Mouse (Mus musculus): Measurements from ENCODE around the gene Sox6.

Gene Sox6

DNA sequence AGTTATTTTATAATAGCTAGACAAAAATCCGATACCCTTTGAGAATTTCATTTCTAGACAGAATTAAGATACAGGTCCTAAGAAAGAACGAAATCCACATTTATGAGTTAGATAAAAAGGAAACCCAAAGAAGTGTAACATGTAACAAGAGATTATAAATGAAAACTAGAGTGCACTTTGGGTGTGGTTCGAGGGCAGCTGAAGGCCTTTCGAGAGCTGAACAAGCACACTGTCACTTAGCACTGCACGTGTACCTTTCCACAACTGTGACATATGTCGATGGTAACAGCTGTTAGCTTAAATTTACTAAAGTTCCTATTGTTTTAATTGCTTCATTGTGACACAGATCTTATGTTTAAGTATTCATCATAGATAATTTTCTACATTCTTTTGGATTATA, 142.8 kb downstream of the Sox6 start:
- intact Hi-C loops (cut with DNase I): no loop called here

DNA sequence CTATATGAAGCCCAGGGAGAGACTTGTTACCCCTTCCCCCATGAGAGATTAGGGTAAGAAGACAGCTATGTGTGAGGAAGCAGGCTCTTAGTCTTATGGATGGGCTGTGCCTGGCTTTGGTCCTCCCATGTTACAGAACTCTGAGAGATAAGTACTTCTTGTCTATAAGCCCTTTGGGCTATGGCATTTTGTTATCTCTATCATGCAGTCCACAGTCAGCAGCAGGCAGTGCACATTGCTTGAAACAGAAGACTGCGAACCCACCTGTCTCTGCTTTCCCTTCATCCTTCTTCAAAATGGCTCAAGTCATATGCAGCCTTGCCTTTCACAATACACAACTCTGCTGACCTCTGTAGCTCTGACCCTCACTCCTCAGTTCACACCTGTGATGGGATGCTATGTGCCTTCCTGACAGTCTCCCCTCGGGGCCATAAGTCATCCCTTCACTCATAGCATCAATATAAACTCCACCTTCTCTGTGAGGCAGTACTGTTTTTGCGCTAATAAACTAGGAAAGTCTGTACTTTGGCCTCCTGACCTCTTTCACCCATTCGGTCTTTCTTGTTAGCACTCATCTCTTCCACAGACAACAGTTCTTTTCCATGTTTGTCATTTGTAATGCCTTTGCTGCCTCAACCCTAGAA, 143.4 kb downstream of the Sox6 start:
- intact Hi-C loops (cut with DNase I): no loop called here

DNA sequence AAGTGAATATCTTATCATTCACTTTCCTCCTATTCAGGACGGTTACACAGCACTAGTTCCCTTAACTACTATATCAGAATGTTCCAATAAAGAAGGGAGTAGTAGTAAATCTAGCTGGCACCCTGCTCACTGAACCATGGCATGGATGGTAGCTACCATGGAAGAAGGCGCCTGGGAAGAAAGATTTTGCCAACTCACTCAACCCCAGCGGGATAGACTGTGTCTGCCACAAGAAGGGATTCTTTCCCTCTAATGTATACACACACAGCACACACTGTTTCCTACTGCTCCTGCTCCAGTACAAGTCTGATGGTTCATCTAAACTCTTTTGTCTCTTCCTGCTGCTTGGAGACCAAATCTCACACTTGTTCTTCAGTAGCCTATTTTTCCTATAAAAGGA, 147.1 kb downstream of the Sox6 start:
- intact Hi-C loops (cut with DNase I): no loop called here

DNA sequence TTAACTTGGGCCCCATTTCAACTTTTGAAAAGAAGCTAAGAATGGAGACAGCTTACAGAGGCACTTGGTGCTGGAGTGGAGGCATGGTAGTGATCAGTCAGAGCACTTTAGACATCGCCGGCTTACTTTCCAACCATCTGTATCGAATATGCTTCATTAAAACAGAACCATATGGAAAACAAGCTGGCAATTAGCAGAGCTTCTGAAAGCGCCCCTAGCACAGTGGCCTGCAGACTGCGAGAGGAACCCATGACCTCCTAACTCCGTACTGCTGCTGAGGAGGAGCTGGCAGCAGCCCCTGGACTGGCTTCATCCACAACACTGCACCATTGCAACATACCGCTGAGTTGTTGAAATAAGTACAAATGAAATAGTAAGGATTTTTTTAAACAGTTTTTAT, 148.7 kb downstream of the Sox6 start:
- intact Hi-C loops (cut with DNase I): no loop called here

DNA sequence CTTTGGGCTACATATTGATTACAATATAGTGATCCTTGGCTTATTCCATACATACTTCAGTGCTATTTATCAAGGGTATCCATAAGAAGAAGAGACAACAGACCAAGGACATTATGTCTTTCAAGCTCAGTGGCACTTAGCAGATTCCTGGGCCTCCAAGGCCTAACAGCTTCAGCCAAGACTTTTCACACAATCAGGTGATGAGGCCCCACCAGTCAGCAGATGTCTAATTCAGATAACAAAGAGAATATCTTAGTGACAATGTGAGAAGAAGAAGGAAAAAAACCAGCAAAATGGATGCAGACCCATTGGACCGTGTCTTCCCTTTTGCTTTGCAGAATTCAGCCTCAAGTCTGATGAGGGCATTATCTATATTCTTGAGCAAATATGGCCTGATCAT, 150.0 kb downstream of the Sox6 start:
- intact Hi-C loops (cut with DNase I): no loop called here

DNA sequence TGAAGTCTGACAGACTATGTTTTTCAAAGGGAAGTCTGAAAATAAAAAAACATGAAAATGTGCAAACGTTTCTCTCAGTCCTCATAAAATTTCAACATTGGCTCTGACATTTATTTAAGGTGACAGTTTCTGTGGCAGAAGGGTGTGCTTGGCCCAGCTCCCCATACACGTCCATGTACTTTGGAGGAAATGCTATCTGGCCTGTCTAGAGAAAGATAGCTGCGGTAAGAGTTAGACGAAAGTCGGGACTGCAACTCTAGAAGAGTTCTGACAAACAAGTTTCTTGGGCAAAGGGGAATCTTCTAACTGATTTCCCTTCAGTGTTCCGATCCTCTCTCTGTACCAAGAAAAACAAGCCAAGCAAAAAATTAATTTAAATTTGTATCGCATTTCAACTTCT, 150.5 kb downstream of the Sox6 start:
- intact Hi-C loops (cut with DNase I): no loop called here

DNA sequence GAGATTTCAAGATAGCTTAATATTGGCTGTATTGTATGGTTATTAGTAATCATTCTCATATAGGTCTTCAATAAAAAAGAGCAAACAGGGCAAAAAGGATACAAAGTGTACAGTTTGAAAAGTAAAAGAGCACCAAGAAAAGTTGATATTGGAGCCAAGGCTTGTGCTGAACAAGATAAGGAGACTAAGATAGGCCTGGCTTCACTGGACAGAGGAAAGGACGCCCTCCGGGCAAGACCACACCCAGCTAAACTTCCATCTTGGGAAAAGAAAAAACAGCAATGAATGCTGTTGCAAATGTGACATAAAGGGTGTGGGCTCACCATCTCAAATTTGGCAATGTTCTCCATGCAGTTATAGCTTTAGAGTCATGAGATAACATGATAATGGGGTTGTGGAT, 165.7 kb downstream of the Sox6 start:
- intact Hi-C loops (cut with DNase I): no loop called here

DNA sequence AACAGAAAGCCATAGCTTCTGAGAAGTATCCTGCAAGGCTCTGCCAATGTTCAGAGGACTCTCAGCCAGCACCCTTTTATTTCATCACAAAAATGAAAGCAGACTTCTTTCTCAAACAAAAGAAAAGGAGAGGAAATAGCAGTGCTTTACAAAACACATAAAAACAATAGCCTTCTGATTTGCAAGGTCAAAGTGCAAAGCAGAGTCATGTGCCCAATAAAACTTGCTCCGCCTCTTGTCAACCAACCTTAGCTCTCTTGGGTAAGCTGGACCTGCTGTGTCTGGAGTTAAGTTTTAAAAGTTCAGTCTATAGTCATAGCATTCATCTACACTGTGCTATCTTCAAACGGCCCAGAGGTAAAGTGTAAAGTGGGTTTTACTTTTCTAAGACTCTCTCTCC, 170.1 kb downstream of the Sox6 start:
- intact Hi-C loops (cut with DNase I): no loop called here

DNA sequence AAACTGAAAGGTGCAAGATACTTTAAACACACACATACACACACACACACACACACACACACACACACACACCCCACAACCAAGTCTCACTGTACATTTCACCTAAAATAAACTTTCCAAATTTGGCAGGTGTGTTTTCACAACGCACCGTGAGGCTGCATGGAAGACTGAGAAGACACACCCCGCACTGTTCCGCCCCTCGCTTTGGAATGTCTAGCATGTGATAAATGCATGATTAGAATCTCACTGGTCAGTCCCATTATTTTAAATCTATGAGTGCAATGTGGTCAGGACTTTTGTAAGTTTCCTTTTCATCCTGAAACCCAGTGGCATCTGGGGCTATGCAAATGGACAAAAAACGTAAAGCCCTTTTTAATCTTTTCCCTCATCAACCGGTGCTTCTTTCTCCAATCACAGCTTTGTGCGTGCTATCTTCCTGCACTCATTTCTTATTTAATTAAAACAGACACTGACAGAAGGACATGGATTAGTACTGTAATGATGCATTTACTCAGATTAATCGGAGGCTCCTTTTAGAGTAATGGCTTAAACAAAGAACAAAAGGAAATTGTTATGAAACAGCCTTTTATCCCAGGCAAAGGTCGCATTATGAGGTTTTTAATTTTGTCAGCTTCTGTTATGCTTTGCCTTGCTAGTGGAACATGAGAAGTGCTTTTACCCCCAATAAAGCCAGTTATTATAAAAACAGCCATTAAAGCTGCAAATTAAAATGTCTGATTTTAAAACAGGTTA, 170.9 kb downstream of the Sox6 start:
- intact Hi-C loops (cut with DNase I): no loop called here

DNA sequence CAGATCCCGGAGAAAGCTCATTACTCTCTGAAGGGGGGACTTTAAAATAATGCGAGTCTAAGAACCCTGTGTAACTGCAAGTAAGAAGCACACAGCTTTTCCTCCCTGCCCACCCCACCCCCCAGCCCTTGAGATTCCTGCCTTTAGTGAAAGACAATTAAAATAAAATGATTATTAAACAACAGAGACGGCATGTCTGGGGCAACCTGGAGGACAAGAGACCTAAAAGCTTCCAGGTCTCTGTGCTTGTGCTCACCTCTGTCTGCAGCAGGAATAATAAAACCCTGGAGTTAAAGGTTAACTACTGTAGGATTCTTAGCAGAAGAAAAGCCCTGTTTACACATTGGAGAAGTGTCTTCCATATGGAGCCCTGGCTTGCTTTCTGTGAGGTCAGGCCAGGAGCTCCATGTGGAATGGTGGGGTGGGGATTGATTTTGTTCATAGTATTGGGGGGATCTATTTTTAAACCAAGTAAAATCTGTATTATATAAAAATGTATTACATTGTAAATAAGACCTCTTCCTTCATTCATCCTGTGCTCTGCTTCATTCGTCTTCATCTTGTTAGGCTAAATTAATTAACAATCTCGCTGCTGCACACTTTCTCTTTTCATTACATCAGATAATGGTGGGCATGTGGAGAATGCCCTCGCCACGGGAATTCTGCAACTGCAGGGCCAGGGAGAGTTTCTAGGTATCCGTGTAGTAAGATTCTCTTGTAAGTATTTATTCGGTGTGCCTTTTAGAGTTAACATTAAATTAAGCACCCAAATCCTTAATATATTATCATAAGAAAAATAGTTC, 171.7 kb downstream of the Sox6 start:
- intact Hi-C loops (cut with DNase I): no loop called here

DNA sequence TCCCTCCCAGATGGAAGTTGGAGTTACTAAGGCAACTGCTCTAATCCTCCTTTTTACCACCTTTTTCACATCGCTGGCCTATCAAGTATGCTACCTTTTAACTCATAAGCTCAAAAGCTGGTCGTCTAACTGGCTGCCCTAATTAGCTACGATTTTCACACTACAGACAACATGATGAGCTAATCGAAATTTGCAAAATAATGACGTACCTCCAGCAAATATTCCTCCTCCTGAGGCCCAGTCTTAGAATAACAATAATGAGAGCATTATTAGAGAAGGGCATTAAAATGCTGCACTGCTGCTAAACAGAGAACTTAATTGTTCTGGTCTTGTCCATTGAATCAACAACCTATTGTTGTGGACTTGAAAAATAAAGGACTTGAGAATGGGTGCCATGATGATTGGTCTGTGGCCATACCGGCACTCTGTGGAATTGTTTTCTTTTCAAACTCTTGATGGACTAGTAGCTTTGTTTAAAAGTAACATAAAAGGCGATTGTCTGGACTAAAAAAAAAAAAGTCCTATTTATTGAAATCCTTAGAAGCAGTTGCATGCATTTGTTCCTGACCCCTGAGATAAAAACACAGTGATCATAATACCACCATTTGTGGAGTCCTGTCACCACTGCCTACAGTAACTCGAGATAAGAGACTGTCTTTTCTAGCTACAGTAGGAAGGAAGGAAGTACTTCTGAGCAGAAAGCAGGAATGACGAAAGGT, 172.5 kb downstream of the Sox6 start:
- intact Hi-C loops (cut with DNase I): no loop called here

DNA sequence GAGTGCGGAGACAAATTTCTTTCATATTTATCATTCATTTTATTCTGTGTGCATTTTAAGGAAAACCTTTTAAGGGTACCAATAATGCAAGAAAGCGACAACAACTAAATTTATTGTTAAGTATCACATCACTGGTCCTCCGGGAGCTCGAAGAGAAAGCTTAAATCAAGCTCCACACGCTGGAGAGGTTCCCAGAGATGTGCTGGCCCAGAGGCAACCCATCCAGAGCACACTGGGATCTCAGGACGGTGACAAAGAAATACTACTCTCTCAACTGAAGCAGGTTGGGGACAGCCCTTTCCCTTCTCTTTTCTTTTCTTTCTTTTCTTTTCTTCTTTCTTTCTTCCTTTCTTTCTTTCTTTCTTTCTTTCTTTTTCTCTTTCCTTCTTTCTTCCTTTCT, 173.4 kb downstream of the Sox6 start:
- intact Hi-C loops (cut with DNase I): no loop called here

DNA sequence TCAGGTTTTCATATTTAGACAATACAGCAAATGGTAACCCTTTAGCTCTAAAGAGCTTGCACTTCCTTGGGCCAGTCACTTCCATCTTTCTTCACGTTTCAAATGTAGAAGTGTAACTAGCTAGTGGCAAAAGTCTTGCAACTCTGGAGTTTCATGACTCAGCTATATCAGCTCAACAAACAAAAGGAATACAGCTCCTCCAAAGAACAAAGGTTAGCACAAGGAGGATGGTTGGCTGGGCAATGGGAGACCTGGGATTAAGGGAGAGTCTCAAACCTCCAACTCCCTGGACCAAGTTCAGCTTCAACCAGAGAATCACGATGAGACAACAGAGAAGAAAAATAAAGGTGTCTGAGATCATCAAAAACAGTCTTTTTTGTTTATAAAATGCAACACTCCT, 174.2 kb downstream of the Sox6 start:
- intact Hi-C loops (cut with DNase I): no loop called here

DNA sequence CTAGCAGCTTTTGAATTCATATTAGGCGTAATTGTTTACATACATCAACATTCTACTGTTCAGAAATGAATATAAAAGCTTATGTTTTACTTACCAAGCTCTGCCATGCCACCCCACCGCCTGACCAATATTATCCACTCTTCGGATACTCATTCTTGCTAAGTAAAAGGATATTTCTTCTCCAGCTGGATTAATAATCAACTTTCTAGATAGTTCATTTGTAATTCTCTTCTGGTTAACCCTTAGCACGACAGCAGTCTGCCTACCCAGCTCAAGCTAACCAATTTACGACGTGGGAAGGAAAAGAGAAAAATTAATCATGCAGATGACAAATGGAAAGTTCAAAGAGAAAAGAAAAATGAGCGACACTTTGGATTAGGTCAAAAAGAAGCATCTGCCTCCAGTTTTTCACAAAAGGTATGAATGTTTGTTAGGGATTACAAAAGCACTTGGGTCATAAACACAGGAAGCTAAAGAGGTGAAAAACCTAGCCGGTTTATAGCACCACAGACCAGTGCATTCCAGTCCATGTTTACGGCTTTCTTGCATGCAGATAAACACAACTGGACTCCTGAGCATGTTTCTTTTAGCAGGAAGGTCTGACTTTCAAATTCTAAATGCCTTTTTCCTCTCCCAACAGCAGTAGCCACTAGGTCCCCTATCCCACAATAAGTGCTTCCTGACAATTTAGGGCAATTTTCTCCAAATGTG, 178.8 kb downstream of the Sox6 start:
- intact Hi-C loops (cut with DNase I): no loop called here

DNA sequence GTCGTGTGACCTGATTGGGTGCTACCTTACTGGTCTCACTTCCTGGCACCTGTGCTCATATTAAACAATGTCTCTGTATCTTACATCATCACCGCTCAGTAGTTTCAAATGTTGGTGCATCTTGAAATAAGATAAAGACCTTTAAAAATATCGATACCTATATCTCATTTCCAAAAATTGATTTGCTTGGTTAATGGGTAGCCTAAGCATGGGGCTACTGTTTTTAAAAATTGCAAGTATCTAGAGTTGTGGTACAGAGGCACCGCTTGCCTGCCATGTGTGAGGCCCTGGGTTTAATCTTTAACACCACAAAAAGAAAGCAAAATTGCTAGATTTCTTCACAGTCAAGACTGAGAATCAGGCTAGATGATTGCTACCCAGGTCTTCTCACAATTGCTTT, 187.5 kb downstream of the Sox6 start:
- intact Hi-C loops (cut with DNase I): no loop called here

DNA sequence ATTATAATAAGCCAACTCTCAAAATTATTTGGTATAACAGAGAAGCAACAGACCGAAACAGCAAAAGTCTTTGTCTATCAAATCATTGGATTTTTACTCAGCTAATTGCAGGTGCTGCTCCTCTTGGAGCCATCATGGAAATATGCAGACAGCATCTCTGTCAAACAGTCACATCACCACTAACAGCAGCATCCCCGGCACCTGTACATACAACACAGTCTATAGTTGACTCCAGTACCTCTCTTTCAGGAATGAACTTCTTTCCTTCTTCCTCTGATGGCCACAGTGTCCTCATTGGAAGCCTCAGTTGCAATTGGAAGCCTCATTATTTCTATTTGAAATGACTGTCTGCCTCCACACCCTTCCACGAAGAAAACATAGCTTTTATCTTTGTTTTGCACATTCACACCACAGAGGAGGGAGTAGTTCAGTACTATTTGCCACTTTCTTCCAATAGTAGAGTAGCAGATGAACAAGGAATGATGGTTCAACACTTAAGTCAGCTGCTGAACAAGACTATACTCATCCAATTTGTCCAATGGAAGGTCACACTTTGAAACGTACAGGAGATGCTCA, 192.7 kb downstream of the Sox6 start:
- intact Hi-C loops (cut with DNase I): no loop called here

DNA sequence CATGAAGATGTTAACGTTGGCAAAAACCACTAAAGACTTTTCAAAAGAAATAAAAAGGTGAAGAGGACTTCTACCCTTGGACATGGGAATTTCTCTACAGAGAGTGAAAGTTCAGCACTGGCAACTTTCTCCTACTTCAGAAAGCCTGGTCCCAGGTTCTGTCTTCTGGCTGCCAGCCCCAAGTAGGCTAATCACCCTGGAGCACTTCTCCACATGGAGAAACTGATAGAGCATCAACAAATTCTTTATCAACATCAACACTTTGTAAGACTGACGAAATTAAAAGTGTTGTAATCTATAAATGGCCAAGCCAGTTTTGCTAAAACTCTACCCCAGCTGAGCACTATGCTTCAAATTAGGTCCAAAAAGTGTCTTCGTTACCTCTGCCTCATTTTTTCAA, 193.7 kb downstream of the Sox6 start:
- intact Hi-C loops (cut with DNase I): no loop called here

DNA sequence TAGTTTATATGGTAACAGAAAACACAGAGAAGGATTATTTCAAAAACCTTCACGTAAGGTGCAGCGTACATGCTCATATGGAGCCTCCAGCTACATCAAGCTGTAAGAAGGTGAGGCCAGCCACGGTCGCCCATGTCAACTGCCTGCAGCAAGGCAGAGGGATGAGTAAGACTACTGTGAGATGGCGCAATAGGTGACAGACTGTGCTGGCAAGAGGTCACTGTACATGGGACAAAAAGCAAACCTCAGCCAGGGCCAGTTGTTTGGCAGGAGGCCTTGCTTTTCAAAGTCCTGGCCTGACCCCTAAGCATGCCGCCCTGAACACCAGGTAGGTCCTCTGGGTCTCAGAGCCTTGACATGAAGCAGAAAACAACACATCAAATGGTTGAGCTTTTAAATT, 194.2 kb downstream of the Sox6 start:
- intact Hi-C loops (cut with DNase I): no loop called here

DNA sequence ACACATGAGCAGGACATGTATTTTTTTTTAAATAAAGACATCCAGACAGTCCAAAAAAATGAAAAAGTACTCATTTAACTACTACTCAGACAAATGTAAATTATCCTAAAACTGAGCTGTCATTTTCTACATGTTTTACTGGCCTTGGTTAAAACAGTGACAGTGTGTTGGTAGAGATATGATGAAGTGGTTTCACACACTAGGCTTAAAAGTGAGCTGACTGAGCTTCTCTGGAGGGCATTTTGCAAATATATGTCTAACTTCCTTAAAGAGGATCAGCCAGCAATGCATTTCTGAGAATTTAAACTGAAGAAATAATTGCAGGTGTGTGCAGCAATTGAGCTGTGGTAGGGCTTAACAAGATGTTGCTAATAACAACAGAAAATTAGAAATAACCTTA, 196.3 kb downstream of the Sox6 start:
- intact Hi-C loops (cut with DNase I): no loop called here

DNA sequence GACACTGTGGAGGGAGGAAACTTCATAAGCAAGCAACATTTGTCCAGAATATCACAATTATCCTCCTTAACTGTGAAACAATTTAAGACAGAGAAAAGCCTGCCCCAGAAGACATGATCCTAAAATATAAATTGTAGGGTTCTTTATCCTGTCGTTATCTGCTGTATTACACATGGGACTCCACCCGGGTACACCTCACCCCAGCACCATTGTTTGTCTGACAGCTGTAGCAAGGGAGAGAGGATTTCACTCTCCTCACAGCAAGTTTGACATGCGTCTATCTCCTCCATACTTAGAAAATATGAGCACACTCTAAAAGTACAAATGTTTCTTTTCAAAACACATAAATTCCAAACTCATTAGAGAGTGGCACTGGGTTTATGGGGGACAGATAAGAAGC, 198.0 kb downstream of the Sox6 start:
- intact Hi-C loops (cut with DNase I): no loop called here

DNA sequence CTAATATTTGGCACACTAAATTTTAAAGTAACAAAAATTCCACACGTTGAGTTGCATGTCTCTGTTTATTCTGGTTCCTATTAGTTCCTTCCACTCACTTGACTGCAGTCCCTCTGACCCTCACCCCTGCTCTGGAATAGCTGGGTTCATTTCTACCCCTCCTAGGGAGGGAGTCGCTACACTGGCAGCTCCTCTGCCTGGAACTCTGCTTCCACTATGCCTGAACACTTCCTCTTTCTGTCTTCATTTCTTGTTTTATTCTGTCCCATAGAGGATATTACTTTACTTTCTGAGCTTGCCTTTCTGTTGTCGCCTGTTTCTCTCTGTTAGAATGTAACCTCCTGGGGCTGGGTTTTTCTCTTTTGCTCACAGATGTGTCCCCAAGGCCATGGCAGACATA, 203.6 kb downstream of the Sox6 start:
- intact Hi-C loops (cut with DNase I): no loop called here
